Mouse (Mus musculus) kidney, embryonic 14.5 days (tissue): ENCODE measurements around the gene Zbtb20. TPM values are rescaled to one million over a fixed set of nuclear protein-coding genes. Genes with fewer than 3 reads are reported as not detected.

ENCODE experiments used
- ATAC-seq: fragments of 200-750 bp; cut with Nextera tagmentation; 2 replicates; pipeline ENCODE4 v1.8.0; 2017; ENCODE audit warnings: moderate number of reproducible peaks, mild to moderate bottlenecking, moderate TSS enrichment, moderate library complexity; ENCODE audit not compliant: low FRiP score, low TSS enrichment
- H3K27ac ChIP-seq: fragments of 300-500 bp; sonication (generic); 2 replicates; pipeline ENCODE4 v1.5.1; 2014; ENCODE audit warnings: low read depth, mild to moderate bottlenecking, low read length, moderate library complexity, mixed read lengths
- H3K27me3 ChIP-seq: fragments of 300-500 bp; sonication (generic); 2 replicates; pipeline ENCODE4 v1.6.1; 2014; ENCODE audit warnings: mild to moderate bottlenecking, low read length; ENCODE audit not compliant: control insufficient read depth, insufficient read depth
- H3K36me3 ChIP-seq: fragments of 300-500 bp; sonication (generic); 2 replicates; pipeline ENCODE4 v1.6.1; 2014; ENCODE audit warnings: low read length, mixed read lengths; ENCODE audit not compliant: control insufficient read depth, insufficient read depth
- H3K4me1 ChIP-seq: fragments of 300-500 bp; sonication (generic); 2 replicates; pipeline ENCODE4 v1.6.1; 2014; ENCODE audit warnings: low read length, mixed read lengths; ENCODE audit not compliant: control insufficient read depth, insufficient read depth
- H3K4me2 ChIP-seq: fragments of 300-500 bp; sonication (generic); replicated peaks from 2 replicates; pipeline ENCODE4 v1.6.1; 2014; ENCODE audit warnings: low read depth, mild to moderate bottlenecking, low read length
- H3K4me3 ChIP-seq: fragments of 300-500 bp; sonication (generic); 2 replicates; pipeline ENCODE4 v1.5.1; 2014; ENCODE audit warnings: mild to moderate bottlenecking, low read length
- H3K9ac ChIP-seq: fragments of 300-500 bp; sonication (generic); 2 replicates; pipeline ENCODE4 v1.6.1; 2014; ENCODE audit warnings: low read depth, mild to moderate bottlenecking, low read length, moderate library complexity
- H3K9me3 ChIP-seq: fragments of 300-500 bp; sonication (generic); 2 replicates; pipeline ENCODE4 v1.6.1; 2016; ENCODE audit warnings: low read length; ENCODE audit not compliant: control insufficient read depth
- WGBS: fragments of 180-500 bp; shearing (Covaris S2); extraction: QIAGEN DNeasy Blood & Tissue Kit; methylation state at CpG from one replicate; pipeline ENCODE4 v1.1.7; 2014; 5-methylcytosine and 5-hydroxymethylcytosine counted together
- polyA plus RNA-seq: library from polyadenylated mRNA; unstranded; fragments of >200 nt; fragmentation: Nextera tagmentation; extraction: Ambion mirVana; gene quantifications from 2 replicates; pipeline ENCODE4 v1.2.1, GENCODE M21; 2014

Gene Zbtb20
- polyA plus RNA-seq, 1 experiment from 2014 or later, result 43.3 TPM

GRCm38 (mm10) chr16:43333265-43333664 is 457.6 kb downstream of the Zbtb20 start:
- no peak overlapping the region for H3K27ac ChIP-seq
- H3K4me1 ChIP-seq, result no peaks in the 10 kb centered on the region; the same call in 1 of the 2 replicates
- WGBS, result 84% methylated on average over 1 of the region's 1 CpGs

GRCm38 (mm10) chr16:43334411-43335150 is 458.9 kb downstream of the Zbtb20 start:
- Histone ChIP-seq H3K27ac (no peak overlapping the region), H3K9me3 (no peaks in the 10 kb centered on the region), H3K36me3 (no peaks in the 10 kb centered on the region), H3K4me2 (no peak overlapping the region), H3K27me3 (no peaks in the 10 kb centered on the region), H3K4me3 (no peak overlapping the region), H3K9ac (no peak overlapping the region), H3K4me1 (no peaks in the 10 kb centered on the region; the same call in 1 of the 2 replicates)
- 45% methylated on average over 11 of the region's 11 CpGs for WGBS
- no peak for ATAC-seq

More at GRCm38 (mm10) chr16:43333265-43333664, 457.6 kb downstream of the Zbtb20 start:
- Histone ChIP-seq H3K9me3 (no peaks in the 10 kb centered on the region), H3K9ac (no peak overlapping the region), H3K36me3 (no peaks in the 10 kb centered on the region), H3K27me3 (no peaks in the 10 kb centered on the region), H3K4me2 (no peak overlapping the region), H3K4me3 (no peak overlapping the region)
- no peak for ATAC-seq

- Histone ChIP-seq H3K4me1 (no peaks in the 10 kb centered on the region; the same call in 1 of the 2 replicates), H3K4me3 (no peak overlapping the region), H3K9ac (no peak overlapping the region), H3K36me3 (no peaks in the 10 kb centered on the region), H3K4me2 (no peak overlapping the region), H3K9me3 (no peaks in the 10 kb centered on the region), H3K27ac (peak overlapping the region; percentile 1; the same call in 1 of the 2 replicates), H3K27me3 (no peaks in the 10 kb centered on the region)
- WGBS, result 45% methylated on average over 8 of the region's 8 CpGs
- ATAC-seq, result no peak
Observed at GRCm38 (mm10) chr16:43335151-43335823, 459.6 kb downstream of the Zbtb20 start.

GRCm38 (mm10) chr16:43335824-43336215 is 460.1 kb downstream of the Zbtb20 start:
- H3K4me3 ChIP-seq, result no peak overlapping the region
- no peaks in the 10 kb centered on the region; the same call in 1 of the 2 replicates for H3K4me1 ChIP-seq
- 80% methylated on average over 4 of the region's 4 CpGs for WGBS
- no peak overlapping the region for H3K9ac ChIP-seq
- no peak for ATAC-seq
- 0 out of 2 replicates have a peak overlapping the region, but pooled peaks have one; percentile 1 for H3K27ac ChIP-seq
- no peaks in the 10 kb centered on the region for H3K9me3 ChIP-seq
- no peaks in the 10 kb centered on the region for H3K36me3 ChIP-seq
- no peaks in the 10 kb centered on the region for H3K27me3 ChIP-seq
- H3K4me2 ChIP-seq, result no peak overlapping the region

- no peak overlapping the region for H3K4me2 ChIP-seq
- H3K27me3 ChIP-seq, result no peaks in the 10 kb centered on the region
- H3K4me1 ChIP-seq, result no peaks in the 10 kb centered on the region
- ATAC-seq, result no peak
- no peak overlapping the region for H3K4me3 ChIP-seq
- H3K27ac ChIP-seq, result no peak overlapping the region
- no peaks in the 10 kb centered on the region for H3K9me3 ChIP-seq
- no peak overlapping the region for H3K9ac ChIP-seq
- no peaks in the 10 kb centered on the region for H3K36me3 ChIP-seq
- WGBS, result 82% methylated on average over 4 of the region's 4 CpGs
Observed at GRCm38 (mm10) chr16:43340712-43341111, 465.0 kb downstream of the Zbtb20 start.

- Histone ChIP-seq H3K4me2 (no peak overlapping the region), H3K27ac (no peak overlapping the region), H3K9ac (no peak overlapping the region), H3K9me3 (no peaks in the 10 kb centered on the region), H3K36me3 (no peaks in the 10 kb centered on the region), H3K4me3 (no peak overlapping the region), H3K4me1 (no peaks in the 10 kb centered on the region), H3K27me3 (no peaks in the 10 kb centered on the region)
- no peak for ATAC-seq
Observed at GRCm38 (mm10) chr16:43341916-43342455, 466.3 kb downstream of the Zbtb20 start.

GRCm38 (mm10) chr16:43346094-43346493 is 470.4 kb downstream of the Zbtb20 start:
- no peak for ATAC-seq
- no peak overlapping the region for H3K9ac ChIP-seq

GRCm38 (mm10) chr16:43355776-43356645 is 480.3 kb downstream of the Zbtb20 start:
- ATAC-seq, result no peak
- Histone ChIP-seq H3K27me3 (no peaks in the 10 kb centered on the region), H3K9me3 (no peaks in the 10 kb centered on the region), H3K9ac (no peak overlapping the region), H3K4me3 (no peak overlapping the region), H3K4me2 (no peak overlapping the region), H3K36me3 (no peaks in the 10 kb centered on the region), H3K27ac (no peak overlapping the region), H3K4me1 (0 out of 2 replicates have a peak, but pooled peaks cover 6% of the 10 kb centered on the region)
- 89% methylated on average over 9 of the region's 9 CpGs for WGBS

More at GRCm38 (mm10) chr16:43346094-43346493, 470.4 kb downstream of the Zbtb20 start:
- no peak overlapping the region for H3K27ac ChIP-seq
- H3K36me3 ChIP-seq, result no peaks in the 10 kb centered on the region
- no peak overlapping the region for H3K4me3 ChIP-seq
- no peaks in the 10 kb centered on the region for H3K9me3 ChIP-seq
- no peaks in the 10 kb centered on the region for H3K4me1 ChIP-seq
- H3K4me2 ChIP-seq, result no peak overlapping the region
- no peaks in the 10 kb centered on the region for H3K27me3 ChIP-seq
